Mouse (Mus musculus) ES-E14 (cell line): ENCODE data around the gene 6430628N08Rik.

Source experiments
- CHD2 ChIP-seq: IDR thresholded peaks from 2 replicates; pipeline ENCODE4 v1.6.1; 2014; ENCODE audit warnings: mild to moderate bottlenecking, low read depth, low read length, inconsistent platforms
- HCFC1 ChIP-seq: IDR thresholded peaks from 2 replicates; pipeline ENCODE4 v1.6.1; 2012; ENCODE audit warnings: low read length, inconsistent platforms, borderline replicate concordance; ENCODE audit not compliant: insufficient read depth
- MAFK ChIP-seq: IDR thresholded peaks from 2 replicates; pipeline ENCODE4 v1.6.1; 2014; ENCODE audit warnings: mild to moderate bottlenecking, low read depth, low read length, inconsistent platforms; ENCODE audit not compliant: insufficient read depth
- ZC3H11A ChIP-seq: IDR thresholded peaks from 2 replicates; pipeline ENCODE4 v1.6.1; 2012; ENCODE audit warnings: low read depth, mild to moderate bottlenecking, inconsistent platforms, low read length, borderline replicate concordance
- ZNF384 ChIP-seq: IDR thresholded peaks from 2 replicates; pipeline ENCODE4 v1.6.1; 2012; ENCODE audit warnings: low read depth, low read length, inconsistent platforms

GRCm38 (mm10) chr4:115863880-115864279 lies 26.6 kb upstream of the 6430628N08Rik start:
- no peak for TF ChIP-seq HCFC1
- TF ChIP-seq ZNF384 = no peak
- TF ChIP-seq MAFK = no peak
- TF ChIP-seq ZC3H11A = no peak
- TF ChIP-seq CHD2 = no peak
